Mouse (Mus musculus) kidney, postnatal 0 days (tissue): ENCODE measurements around the gene Rac3. TPM values are rescaled to one million over a fixed set of nuclear protein-coding genes. Genes with fewer than 3 reads are reported as not detected.
"Not testable (repeated sequence)": the region's sequence is repeated elsewhere in the genome, so short reads cannot be mapped to it uniquely, and the experiment has no call there.

Source experiments
- ATAC-seq: fragments of 200-750 bp; cut with Nextera tagmentation; replicated peaks from 2 replicates; pipeline ENCODE4 v1.8.0; 2017; ENCODE audit warnings: low read depth, moderate number of reproducible peaks, moderate TSS enrichment, moderate library complexity; ENCODE audit not compliant: low FRiP score
- DNase-seq: peaks from one replicate; pipeline ENCODE4 v3.0.0-alpha.2; 2016; ENCODE audit warnings: low spot score
- H3K27ac ChIP-seq: fragments of 300-500 bp; sonication (generic); 2 replicates; pipeline ENCODE4 v1.5.1; 2014; ENCODE audit warnings: mild to moderate bottlenecking
- H3K27me3 ChIP-seq: fragments of 300-500 bp; sonication (generic); 2 replicates; pipeline ENCODE4 v1.6.1; 2014; ENCODE audit warnings: low read length, mixed read lengths; ENCODE audit not compliant: insufficient read depth
- H3K36me3 ChIP-seq: fragments of 300-500 bp; sonication (generic); 2 replicates; pipeline ENCODE4 v1.6.1; 2014; ENCODE audit warnings: low read length, mixed read lengths; ENCODE audit not compliant: insufficient read depth
- H3K4me1 ChIP-seq: fragments of 300-500 bp; sonication (generic); replicated peaks from 2 replicates; pipeline ENCODE4 v1.6.1; 2014; ENCODE audit warnings: antibody characterized with exemption, low read length, mixed read lengths; ENCODE audit not compliant: insufficient read depth
- H3K4me2 ChIP-seq: fragments of 300-500 bp; sonication (generic); 2 replicates; pipeline ENCODE4 v1.6.1; 2014; ENCODE audit warnings: mild to moderate bottlenecking, low read length, moderate library complexity, mixed read lengths
- H3K4me3 ChIP-seq: fragments of 300-500 bp; sonication (generic); replicated peaks from 2 replicates; pipeline ENCODE4 v1.5.1; 2014; ENCODE audit warnings: low read depth, low read length
- H3K9ac ChIP-seq: fragments of 300-500 bp; sonication (generic); 2 replicates; pipeline ENCODE4 v1.6.1; 2014; ENCODE audit warnings: low read depth, low read length
- H3K9me3 ChIP-seq: fragments of 300-500 bp; sonication (generic); replicated peaks from 2 replicates; pipeline ENCODE4 v1.6.1; 2016; ENCODE audit warnings: low read length, inconsistent platforms, mixed read lengths
- CTCF ChIP-seq: IDR thresholded peaks from 2 replicates; pipeline ENCODE4 v1.5.1; 2016; ENCODE audit warnings: antibody characterized with exemption, low read depth, mild to moderate bottlenecking, moderate library complexity
- WGBS: fragments of 180-500 bp; shearing (Covaris S2); extraction: QIAGEN DNeasy Blood & Tissue Kit; methylation state at CpG from one replicate; pipeline ENCODE4 v1.1.7; 2014; 5-methylcytosine and 5-hydroxymethylcytosine counted together
- polyA plus RNA-seq: library from polyadenylated mRNA; unstranded; fragments of >200 nt; fragmentation: Nextera tagmentation; extraction: Ambion mirVana; gene quantifications from 2 replicates; pipeline ENCODE4 v1.2.1, GENCODE M21; 2015

Rac3 gene
- polyA plus RNA-seq, result 23.4 and 23.7 TPM in 2 replicates

DNA sequence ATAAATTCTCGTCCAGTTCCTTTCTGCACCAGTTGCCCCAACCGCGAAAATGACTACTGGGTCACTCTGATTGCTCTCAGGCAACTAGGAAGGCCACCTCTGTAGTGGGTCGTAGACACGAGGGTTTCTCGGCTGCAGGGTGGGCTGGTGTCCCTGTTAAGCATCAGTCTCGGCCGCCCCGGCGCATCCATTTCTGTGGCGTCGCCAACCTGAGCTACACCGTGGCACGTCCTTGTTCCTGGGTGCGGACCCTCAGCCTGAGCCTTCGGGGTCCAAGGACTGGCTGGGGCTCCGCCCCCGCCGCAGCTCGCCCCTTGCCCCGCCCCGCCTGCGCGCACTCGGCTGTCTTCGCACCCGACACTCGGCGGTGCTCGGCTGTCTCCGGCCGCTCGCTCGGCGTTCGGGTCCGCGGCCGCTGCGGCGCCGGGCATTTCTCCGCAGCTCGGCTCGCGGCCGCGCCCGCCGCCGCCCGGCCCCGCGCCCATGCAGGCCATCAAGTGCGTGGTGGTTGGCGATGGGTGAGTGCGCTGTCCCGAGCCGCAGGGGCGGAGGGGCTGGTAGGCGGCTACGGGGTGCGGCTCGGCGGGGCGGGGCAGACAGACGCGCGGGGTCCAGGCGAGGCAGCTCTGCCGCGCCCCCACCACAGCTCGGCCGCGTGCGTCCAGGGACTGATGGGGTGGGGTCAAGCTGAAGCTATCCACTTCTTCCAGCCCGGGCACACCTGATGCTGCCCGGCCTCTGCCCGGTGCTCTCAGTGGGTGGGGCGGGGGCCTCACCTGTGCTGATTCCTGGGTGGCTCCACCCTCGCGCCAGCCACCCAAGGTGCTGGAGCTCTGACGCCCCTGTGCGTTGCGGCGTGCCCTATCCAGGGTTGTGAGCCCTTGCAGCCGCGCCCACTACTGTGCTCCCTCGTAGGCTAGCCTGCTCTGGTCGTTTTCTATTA is at the start of gene Rac3:
TSS of gene Rac3 (plus strand) at position 347 of the 943 bp plus-strand sequence.
- H3K9ac ChIP-seq, result peak within 1 kb of the TSS; percentile 76
- peaks cover 19% of the 10 kb centered on the region; the same call in 1 of the 2 replicates for H3K4me1 ChIP-seq
- H3K27ac ChIP-seq, result no peak within 1 kb of the TSS
- peaks cover 12% of the 10 kb centered on the region; the same call in 1 of the 2 replicates for H3K36me3 ChIP-seq
- peak within 1 kb of the TSS; percentile 99 for H3K4me2 ChIP-seq
- DNase-seq (peak; percentile 79), ATAC-seq (peak; percentile 58)
- H3K9me3 ChIP-seq, result no peaks in the 10 kb centered on the region
- TF ChIP-seq CTCF, result no peak
- under 1% methylated on average over 89 of the region's 90 CpGs for WGBS
- H3K4me3 ChIP-seq, result peak within 1 kb of the TSS; percentile 55
- no peaks in the 10 kb centered on the region for H3K27me3 ChIP-seq

DNA sequence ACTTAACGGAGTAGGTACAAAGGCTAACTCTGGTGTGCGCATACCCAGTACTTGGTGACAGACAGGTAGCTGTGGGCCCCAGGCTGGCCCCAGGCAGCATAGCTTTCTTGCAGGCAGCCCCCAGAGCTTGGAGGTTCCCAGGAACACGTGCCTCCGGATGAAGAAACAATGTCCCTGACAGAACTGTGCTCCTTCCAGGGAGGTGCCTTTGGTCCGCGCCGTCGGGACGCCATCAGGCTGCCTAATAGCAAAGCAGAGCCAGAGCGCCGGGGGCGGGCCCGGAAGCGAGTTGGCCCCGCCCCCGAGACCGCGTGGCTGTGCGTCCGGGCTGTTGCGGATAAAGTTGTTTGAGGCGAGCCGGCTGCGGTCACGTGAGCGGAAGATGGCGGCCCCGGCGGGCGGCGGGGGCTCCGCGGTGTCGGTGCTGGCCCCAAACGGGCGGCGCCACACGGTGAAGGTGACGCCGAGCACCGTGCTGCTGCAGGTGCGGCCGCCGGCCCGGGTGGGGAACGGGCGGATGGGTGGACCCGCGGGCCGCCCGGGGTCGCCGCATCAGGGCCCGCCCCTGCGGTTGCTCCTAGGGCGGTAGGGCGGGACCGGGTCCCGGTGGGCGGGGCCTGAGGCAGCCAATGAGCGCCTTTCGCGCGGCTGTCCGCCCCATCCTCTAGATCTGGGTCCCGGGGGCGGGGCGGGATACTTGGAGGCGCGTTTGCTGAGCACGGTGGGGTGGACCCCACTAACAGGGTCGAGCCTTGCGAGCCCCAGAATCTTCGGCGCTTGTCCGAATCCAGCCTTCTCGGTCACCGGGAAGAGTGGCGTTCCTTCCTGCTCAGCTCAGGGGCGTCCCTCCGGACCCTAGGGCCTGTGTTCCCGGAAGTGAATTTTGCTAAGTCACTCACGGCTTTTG is 48.3 kb upstream of the Rac3 start, which contains the start of gene Aspscr1:
TSS of gene Aspscr1 (plus strand) at position 287 of the 907 bp plus-strand sequence.
- H3K36me3 ChIP-seq, result 0 out of 2 replicates have a peak, but pooled peaks cover 4% of the 10 kb centered on the region
- ATAC-seq (peak; percentile 94), DNase-seq (peak; percentile 98)
- peak within 1 kb of the TSS; percentile 77 for H3K4me3 ChIP-seq
- no peaks in the 10 kb centered on the region for H3K4me1 ChIP-seq
- H3K27ac ChIP-seq, result peak within 1 kb of the TSS; percentile 89
- H3K4me2 ChIP-seq, result peak within 1 kb of the TSS; percentile 80
- TF ChIP-seq CTCF, result no peak
- WGBS, result 1% methylated on average over 83 of the region's 83 CpGs
- no peaks in the 10 kb centered on the region for H3K9me3 ChIP-seq
- H3K27me3 ChIP-seq, result no peaks in the 10 kb centered on the region
- H3K9ac ChIP-seq, result peak within 1 kb of the TSS; percentile 87

DNA sequence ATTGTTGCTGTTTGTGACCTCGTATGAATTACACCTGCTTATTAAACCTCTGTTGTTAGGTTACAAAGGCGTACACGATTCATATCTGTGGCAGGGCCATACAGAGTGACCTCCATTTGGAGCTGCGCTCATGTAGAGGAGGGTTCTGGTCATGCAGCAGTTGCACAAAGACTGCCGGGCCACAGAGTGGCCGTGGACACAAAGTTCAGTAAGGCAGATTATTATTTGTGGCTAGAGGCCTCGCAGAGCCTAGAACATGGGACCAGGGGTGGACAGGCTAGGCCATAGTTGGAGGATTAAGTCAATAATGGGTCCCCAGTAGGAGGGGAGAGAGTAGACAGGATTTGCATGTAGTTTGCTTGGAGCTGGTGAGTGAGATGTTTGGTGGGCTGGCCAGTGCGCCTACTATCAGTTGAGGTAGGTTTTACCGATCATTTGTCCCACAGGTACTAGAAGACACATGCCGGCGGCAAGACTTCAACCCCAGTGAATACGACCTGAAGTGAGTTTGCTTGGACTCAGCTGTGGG is 47.6 kb upstream of the Rac3 start:
- TF ChIP-seq CTCF, result no peak
- Histone ChIP-seq H3K4me1 (no peaks in the 10 kb centered on the region), H3K4me2 (peak overlapping the region; percentile 80), H3K9me3 (no peaks in the 10 kb centered on the region), H3K9ac (peak overlapping the region; percentile 87), H3K36me3 (peaks cover 9% of the 10 kb centered on the region; the same call in 1 of the 2 replicates), H3K27ac (peak overlapping the region; percentile 89), H3K27me3 (no peaks in the 10 kb centered on the region), H3K4me3 (peak overlapping the region; percentile 77)
- WGBS, result 34% methylated on average over 12 of the region's 12 CpGs
- DNase-seq, result no peak
- ATAC-seq, result peak; percentile 17

DNA sequence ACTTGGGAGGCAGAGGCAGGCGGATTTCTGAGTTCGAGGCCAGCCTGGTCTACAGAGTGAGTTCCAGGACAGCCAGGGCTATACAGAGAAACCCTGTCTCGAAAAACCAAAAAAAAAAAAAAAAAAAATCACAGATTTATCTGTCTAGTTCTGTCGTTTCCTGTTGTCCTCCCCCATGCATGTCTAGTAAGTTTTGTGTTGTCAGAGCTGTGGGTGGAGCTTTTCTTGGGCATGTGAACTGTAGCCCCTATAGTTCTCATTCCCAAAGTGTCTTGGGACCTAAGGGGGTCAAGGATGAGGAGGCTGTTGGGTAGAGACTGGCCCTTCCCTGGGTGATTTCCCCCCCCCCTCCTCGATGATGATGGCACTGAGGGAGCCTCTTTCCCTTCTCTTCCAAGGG is 45.4 kb upstream of the Rac3 start:
- not testable (repeated sequence) for ATAC-seq, H3K4me1 ChIP-seq, H3K9ac ChIP-seq, H3K4me3 ChIP-seq, H3K9me3 ChIP-seq, H3K27ac ChIP-seq, H3K4me2 ChIP-seq, H3K27me3 ChIP-seq, DNase-seq
- 81% methylated on average over 4 of the region's 5 CpGs for WGBS
- peaks cover 13% of the 10 kb centered on the region; the same call in 1 of the 2 replicates for H3K36me3 ChIP-seq

DNA sequence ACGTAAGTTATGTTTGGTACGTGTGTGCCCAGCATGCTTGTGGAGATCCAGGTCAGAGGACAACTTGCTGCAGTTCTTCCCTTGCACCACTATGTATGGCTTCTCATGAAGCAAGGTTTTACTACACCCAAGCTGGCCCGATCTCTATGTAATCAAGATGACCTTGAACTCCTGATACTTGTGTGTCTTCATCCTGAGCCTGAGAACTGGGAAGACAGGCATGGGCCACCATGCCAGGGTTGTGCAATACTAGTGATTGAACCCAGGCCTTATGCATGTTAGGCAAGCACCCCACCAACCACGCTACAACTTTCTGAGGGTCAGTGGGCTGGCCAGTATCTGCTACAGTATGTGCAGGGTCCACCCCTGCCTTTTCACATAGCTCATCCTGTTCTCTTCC is 44.3 kb upstream of the Rac3 start:
- 96% methylated on average over 4 of the region's 4 CpGs for WGBS

More for the DNA sequence above, 44.3 kb upstream of the Rac3 start:
- Histone ChIP-seq H3K9me3 (no peaks in the 10 kb centered on the region), H3K4me2 (no peak overlapping the region), H3K4me3 (no peak overlapping the region), H3K36me3 (peaks cover 18% of the 10 kb centered on the region; the same call in 1 of the 2 replicates), H3K4me1 (no peaks in the 10 kb centered on the region), H3K9ac (no peak overlapping the region), H3K27ac (no peak overlapping the region), H3K27me3 (no peaks in the 10 kb centered on the region)
- TF ChIP-seq CTCF, result no peak
- ATAC-seq, result no peak
- no peak for DNase-seq
